Mouse (Mus musculus): ENCODE measurements around the gene Shcbp1l. TPM values are rescaled to one million over a fixed set of nuclear protein-coding genes. Genes with fewer than 3 reads are reported as not detected.
A peak's percentile ranks its signal among the peaks of the same experiment; 100 is the strongest.
"Not testable (repeated sequence)": the region's sequence is repeated elsewhere in the genome, so short reads cannot be mapped to it uniquely, and the experiment has no call there.

The Shcbp1l gene
- polyA plus RNA-seq, 1 experiment from 2014 or later: 0.37 TPM

DNA sequence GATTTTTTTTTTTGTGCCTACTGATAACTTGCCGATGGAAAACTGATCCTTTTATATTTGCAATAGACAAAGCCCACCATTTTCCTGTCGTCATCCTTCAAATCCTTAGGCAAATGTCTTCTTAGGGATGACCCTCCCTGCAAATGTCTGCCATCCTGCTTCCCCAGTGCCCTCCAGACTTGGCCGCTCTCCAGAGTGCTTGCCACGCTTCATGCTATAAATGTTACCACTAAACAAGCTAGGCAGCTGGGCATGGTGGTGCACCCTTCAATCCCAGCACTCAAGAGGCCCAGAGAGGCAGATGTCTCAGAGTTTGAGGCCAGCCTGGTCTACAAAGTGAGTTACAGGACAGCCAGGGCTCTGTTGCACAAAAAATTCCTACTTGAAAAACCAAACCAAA, 29.3 kb upstream of the Shcbp1l start:
- not testable (repeated sequence) for H3K27me3 ChIP-seq (ENCODE audit: control insufficient read depth, insufficient read depth, low read length); ATAC-seq (ENCODE audit: insufficient read depth, low FRiP score, low TSS enrichment); H3K4me3 ChIP-seq (ENCODE audit: low read depth, low read length); H3K4me1 ChIP-seq (ENCODE audit: control insufficient read depth, insufficient read depth, low read length); H3K27ac ChIP-seq (ENCODE audit: low read depth, low read length); H3K4me2 ChIP-seq (ENCODE audit: low read depth); DNase-seq (ENCODE audit: low spot score); H3K9me3 ChIP-seq (ENCODE audit: control insufficient read depth, low read length); H3K36me3 ChIP-seq (ENCODE audit: control insufficient read depth, insufficient read depth, low read length); H3K9ac ChIP-seq (ENCODE audit: low read length)
- WGBS: 86% methylated on average over 4 of the region's 4 CpGs

DNA sequence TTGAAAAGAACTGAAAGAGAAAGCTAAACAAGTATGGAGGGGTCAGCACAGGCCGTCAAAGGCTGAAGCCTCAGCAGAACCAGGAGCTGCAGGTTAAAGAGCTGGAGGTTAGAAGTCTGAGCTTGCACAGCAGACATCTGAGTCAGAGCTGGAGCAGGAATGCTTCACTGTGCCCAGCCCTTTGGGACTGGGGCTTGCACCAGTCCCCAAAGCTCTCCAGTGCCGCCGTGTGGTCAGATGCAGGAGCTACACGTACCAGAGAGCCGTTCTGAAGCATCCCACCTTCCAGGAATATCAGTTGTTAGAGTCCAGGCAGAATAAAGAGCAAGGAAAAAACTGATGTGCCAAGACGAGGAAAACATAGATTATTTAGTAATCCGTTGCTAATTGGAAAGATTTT, 23.2 kb upstream of the Shcbp1l start:
- H3K27me3 ChIP-seq (ENCODE audit: control insufficient read depth, insufficient read depth, low read length): no peaks in the 10 kb centered on the region
- no peak overlapping the region for H3K27ac ChIP-seq (ENCODE audit: low read depth, low read length)
- no peak overlapping the region for H3K9ac ChIP-seq (ENCODE audit: low read length)
- 2% methylated on average over 7 of the region's 7 CpGs for WGBS
- no peak overlapping the region for H3K4me3 ChIP-seq (ENCODE audit: low read depth, low read length)
- DNase-seq (ENCODE audit: low spot score): peak; percentile 79
- no peaks in the 10 kb centered on the region for H3K36me3 ChIP-seq (ENCODE audit: control insufficient read depth, insufficient read depth, low read length)
- peak; percentile 41 for ATAC-seq (ENCODE audit: insufficient read depth, low FRiP score, low TSS enrichment)
- no peaks in the 10 kb centered on the region for H3K4me1 ChIP-seq (ENCODE audit: control insufficient read depth, insufficient read depth, low read length)
- H3K4me2 ChIP-seq (ENCODE audit: low read depth): no peak overlapping the region
- no peaks in the 10 kb centered on the region for H3K9me3 ChIP-seq (ENCODE audit: control insufficient read depth, low read length)

DNA sequence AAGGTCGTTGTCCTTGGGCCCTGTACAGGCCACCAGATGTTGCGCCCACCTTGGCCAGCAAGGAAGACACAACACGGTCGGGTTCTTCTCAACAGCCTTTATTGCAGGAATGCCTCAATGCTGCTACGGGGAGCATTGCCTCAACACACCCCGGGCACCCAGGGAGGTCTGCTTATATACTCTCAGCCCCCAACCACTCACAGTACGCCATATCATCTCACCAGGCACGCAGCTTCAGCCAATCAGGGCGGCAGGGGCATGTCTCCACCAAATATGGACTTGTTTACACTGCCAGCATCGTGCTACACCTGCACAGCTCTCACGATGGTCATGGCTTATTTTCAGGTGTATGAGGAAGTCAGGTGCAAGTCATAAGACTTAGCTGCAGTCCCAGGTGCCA, 17.3 kb upstream of the Shcbp1l start:
- not testable (repeated sequence) for H3K9ac ChIP-seq (ENCODE audit: low read length); H3K4me2 ChIP-seq (ENCODE audit: low read depth); DNase-seq (ENCODE audit: low spot score); H3K27ac ChIP-seq (ENCODE audit: low read depth, low read length); ATAC-seq (ENCODE audit: insufficient read depth, low FRiP score, low TSS enrichment); H3K4me1 ChIP-seq (ENCODE audit: control insufficient read depth, insufficient read depth, low read length); H3K9me3 ChIP-seq (ENCODE audit: control insufficient read depth, low read length); H3K36me3 ChIP-seq (ENCODE audit: control insufficient read depth, insufficient read depth, low read length); H3K4me3 ChIP-seq (ENCODE audit: low read depth, low read length); H3K27me3 ChIP-seq (ENCODE audit: control insufficient read depth, insufficient read depth, low read length)
- 84% methylated on average over 11 of the region's 11 CpGs for WGBS

DNA sequence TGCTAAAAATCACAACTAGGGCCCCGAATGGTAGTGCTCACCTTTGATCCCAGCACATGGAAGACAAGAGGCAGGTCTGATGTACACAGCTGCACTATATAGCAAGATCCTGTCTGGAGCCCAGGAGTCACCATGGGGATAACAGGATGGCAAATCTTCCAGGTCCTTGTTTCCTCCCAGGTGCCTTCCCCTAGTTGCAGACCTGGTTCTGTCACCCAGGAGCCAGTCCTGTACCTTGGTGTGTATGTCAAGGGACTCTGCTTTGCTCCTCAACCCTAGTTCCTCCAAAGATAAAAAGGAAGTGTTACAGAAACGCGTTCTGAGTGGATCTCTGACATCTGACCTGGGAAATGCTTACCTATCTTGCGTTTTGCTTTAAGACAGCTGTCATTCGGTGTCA, 16.7 kb upstream of the Shcbp1l start:
- not testable (repeated sequence) for H3K9me3 ChIP-seq (ENCODE audit: control insufficient read depth, low read length); ATAC-seq (ENCODE audit: insufficient read depth, low FRiP score, low TSS enrichment); H3K4me2 ChIP-seq (ENCODE audit: low read depth); H3K36me3 ChIP-seq (ENCODE audit: control insufficient read depth, insufficient read depth, low read length); DNase-seq (ENCODE audit: low spot score); H3K4me3 ChIP-seq (ENCODE audit: low read depth, low read length); H3K4me1 ChIP-seq (ENCODE audit: control insufficient read depth, insufficient read depth, low read length); H3K27ac ChIP-seq (ENCODE audit: low read depth, low read length); H3K9ac ChIP-seq (ENCODE audit: low read length); H3K27me3 ChIP-seq (ENCODE audit: control insufficient read depth, insufficient read depth, low read length)
- WGBS: 88% methylated on average over 5 of the region's 5 CpGs

DNA sequence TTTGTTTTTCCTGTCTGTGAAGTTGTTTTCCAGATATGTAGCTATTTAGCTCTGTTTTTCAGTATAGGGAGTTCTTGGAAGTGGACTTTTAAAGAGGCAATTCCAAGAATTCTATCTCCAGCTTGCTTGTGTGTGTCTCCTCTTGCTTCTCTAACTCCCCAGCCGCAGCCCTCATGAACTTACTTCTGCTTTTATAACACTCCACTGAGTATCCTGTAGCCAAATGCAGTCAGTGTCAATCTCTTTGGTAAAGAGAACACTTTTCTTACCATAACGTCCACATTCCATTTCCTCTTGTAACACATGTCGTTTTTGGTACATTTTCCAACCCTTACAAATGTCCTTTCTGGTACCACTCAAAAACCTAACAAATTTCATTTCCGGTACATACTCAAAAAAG, 14.0 kb upstream of the Shcbp1l start:
- not testable (repeated sequence) for H3K9ac ChIP-seq (ENCODE audit: low read length); H3K4me1 ChIP-seq (ENCODE audit: control insufficient read depth, insufficient read depth, low read length); H3K9me3 ChIP-seq (ENCODE audit: control insufficient read depth, low read length); H3K4me2 ChIP-seq (ENCODE audit: low read depth); ATAC-seq (ENCODE audit: insufficient read depth, low FRiP score, low TSS enrichment); H3K27me3 ChIP-seq (ENCODE audit: control insufficient read depth, insufficient read depth, low read length); H3K36me3 ChIP-seq (ENCODE audit: control insufficient read depth, insufficient read depth, low read length); DNase-seq (ENCODE audit: low spot score); H3K4me3 ChIP-seq (ENCODE audit: low read depth, low read length); H3K27ac ChIP-seq (ENCODE audit: low read depth, low read length)
- 94% methylated on average over 1 of the region's 4 CpGs for WGBS

DNA sequence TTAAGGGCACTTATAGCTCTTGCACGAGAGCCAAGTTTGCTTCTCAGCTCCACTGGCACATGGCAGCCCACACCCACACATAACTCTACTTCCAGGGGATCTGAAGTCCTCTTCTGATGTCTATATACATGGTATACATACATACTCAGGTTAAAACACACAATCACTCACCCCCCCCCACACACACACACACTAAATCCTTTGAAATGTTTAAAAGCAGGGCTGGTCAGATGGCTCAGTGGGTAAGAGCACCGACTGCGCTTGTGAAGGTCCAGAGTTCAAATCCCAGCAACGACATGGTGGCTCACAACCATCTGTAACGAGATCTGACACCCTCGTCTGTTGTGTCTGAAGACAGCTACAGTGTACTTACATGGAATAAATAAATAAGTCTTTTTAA, 13.2 kb upstream of the Shcbp1l start:
- no peaks in the 10 kb centered on the region for H3K9me3 ChIP-seq (ENCODE audit: control insufficient read depth, low read length)
- no peak overlapping the region for H3K27ac ChIP-seq (ENCODE audit: low read depth, low read length)
- no peak overlapping the region for H3K9ac ChIP-seq (ENCODE audit: low read length)
- ATAC-seq (ENCODE audit: insufficient read depth, low FRiP score, low TSS enrichment) (no peak), DNase-seq (ENCODE audit: low spot score) (no peak)
- 90% methylated on average over 6 of the region's 6 CpGs for WGBS
- H3K4me2 ChIP-seq (ENCODE audit: low read depth): no peak overlapping the region
- H3K4me1 ChIP-seq (ENCODE audit: control insufficient read depth, insufficient read depth, low read length): no peaks in the 10 kb centered on the region
- H3K27me3 ChIP-seq (ENCODE audit: control insufficient read depth, insufficient read depth, low read length): no peaks in the 10 kb centered on the region
- no peaks in the 10 kb centered on the region for H3K36me3 ChIP-seq (ENCODE audit: control insufficient read depth, insufficient read depth, low read length)
- no peak overlapping the region for H3K4me3 ChIP-seq (ENCODE audit: low read depth, low read length)

DNA sequence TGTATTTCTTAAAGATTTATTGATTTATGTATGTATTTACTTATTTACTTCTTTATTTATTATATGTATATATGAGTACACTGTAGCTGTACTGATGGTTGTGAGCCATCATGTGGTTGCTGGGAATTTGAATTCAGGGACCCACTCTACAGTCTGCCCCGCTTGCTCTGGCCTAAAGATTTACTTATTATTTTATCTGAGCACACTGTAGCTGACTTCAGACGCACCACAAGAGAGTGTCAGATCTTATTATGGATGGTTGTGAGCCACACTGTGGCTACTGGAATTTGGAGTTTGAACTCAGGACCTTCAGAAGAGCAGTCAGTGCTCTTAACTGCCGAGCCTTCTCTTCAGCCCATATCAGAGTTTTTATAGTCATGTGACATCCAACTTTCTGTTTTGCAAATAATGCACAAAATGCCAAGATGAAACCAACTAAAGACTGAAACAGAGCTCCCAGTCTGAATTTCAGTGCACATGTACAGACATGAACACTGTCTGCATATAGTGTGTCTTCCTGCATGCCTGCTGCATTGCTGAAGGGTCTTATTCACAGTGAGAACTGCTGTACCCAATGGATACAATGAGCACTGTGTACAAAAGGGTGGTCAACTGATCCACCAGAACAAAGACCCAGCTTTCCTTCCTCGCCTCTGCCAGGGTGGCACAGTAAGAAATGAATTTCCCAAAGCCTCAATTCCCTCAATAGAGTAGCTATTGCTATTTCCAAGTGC, 12.1 kb upstream of the Shcbp1l start:
- H3K4me1 ChIP-seq (ENCODE audit: control insufficient read depth, insufficient read depth, low read length); H3K4me2 ChIP-seq (ENCODE audit: low read depth); H3K27ac ChIP-seq (ENCODE audit: low read depth, low read length); ATAC-seq (ENCODE audit: insufficient read depth, low FRiP score, low TSS enrichment); H3K36me3 ChIP-seq (ENCODE audit: control insufficient read depth, insufficient read depth, low read length); DNase-seq (ENCODE audit: low spot score); H3K4me3 ChIP-seq (ENCODE audit: low read depth, low read length); H3K9me3 ChIP-seq (ENCODE audit: control insufficient read depth, low read length); H3K9ac ChIP-seq (ENCODE audit: low read length); H3K27me3 ChIP-seq (ENCODE audit: control insufficient read depth, insufficient read depth, low read length): not testable (repeated sequence)
- WGBS: 88% methylated on average over 3 of the region's 4 CpGs

DNA sequence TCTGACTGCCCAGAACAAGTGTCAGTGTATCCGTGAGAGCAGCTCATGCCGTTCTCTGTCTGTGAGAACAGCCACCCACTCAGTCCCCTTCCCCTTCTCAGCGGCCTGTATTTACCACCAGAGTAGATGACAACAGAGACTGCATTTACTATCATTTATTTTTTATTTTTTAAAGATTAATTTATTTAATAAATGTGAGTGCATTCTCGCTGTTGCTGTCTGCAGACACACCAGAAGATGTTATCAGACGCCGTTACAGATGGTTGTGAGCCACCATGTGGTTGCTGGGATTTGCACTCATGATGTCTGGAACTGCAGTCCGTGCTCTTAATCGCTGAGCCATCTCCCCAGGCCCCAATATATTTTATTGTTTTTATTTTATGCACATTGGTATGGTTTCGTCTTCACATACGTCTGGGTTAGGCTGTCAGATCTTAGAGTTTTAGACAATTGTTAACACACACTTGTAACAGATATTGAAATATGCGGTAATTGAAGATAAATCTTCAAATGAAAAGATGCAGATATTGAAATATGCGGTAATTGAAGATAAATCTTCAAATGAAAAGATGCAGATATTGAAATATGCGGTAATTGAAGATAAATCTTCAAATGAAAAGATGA, 11.5 kb upstream of the Shcbp1l start:
- not testable (repeated sequence) for H3K27me3 ChIP-seq (ENCODE audit: control insufficient read depth, insufficient read depth, low read length); ATAC-seq (ENCODE audit: insufficient read depth, low FRiP score, low TSS enrichment); H3K4me2 ChIP-seq (ENCODE audit: low read depth); H3K36me3 ChIP-seq (ENCODE audit: control insufficient read depth, insufficient read depth, low read length); H3K4me1 ChIP-seq (ENCODE audit: control insufficient read depth, insufficient read depth, low read length); H3K9ac ChIP-seq (ENCODE audit: low read length); H3K27ac ChIP-seq (ENCODE audit: low read depth, low read length); DNase-seq (ENCODE audit: low spot score); H3K9me3 ChIP-seq (ENCODE audit: control insufficient read depth, low read length); H3K4me3 ChIP-seq (ENCODE audit: low read depth, low read length)
- WGBS: 87% methylated on average over 13 of the region's 13 CpGs

DNA sequence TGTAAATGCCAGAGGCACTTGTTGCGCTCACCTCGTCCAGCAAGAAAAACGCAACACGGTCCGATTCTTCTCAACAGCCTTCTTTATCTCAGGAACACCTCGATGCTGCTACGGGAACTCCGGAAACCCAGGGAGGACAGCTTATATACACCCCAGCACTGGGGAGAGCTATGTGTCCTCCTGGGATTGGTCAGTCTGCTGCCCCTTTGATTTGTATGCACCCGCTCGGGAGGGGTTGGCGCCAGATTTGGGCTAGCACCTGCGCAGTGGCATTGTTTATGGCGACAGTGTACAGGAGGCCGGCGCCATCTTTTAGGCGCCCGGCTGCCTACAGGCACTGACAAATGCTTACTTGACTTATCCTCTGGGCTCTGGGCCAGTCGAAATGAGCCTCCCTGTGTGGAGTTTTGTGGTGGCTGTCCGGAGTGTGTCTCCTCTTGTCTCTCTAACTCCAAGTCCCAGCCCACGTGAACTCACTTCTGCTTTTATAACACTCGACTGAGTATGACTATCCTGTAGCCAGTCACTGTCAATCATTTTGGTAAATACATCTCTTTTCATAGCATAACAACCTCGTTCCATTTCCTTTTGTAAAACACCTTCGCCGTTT, 10.7 kb upstream of the Shcbp1l start:
- H3K27me3 ChIP-seq (ENCODE audit: control insufficient read depth, insufficient read depth, low read length); H3K4me1 ChIP-seq (ENCODE audit: control insufficient read depth, insufficient read depth, low read length); H3K9me3 ChIP-seq (ENCODE audit: control insufficient read depth, low read length); ATAC-seq (ENCODE audit: insufficient read depth, low FRiP score, low TSS enrichment); H3K27ac ChIP-seq (ENCODE audit: low read depth, low read length); H3K36me3 ChIP-seq (ENCODE audit: control insufficient read depth, insufficient read depth, low read length); H3K4me2 ChIP-seq (ENCODE audit: low read depth); H3K9ac ChIP-seq (ENCODE audit: low read length); DNase-seq (ENCODE audit: low spot score); H3K4me3 ChIP-seq (ENCODE audit: low read depth, low read length): not testable (repeated sequence)
- WGBS: 91% methylated on average over 24 of the region's 24 CpGs
